Mouse (Mus musculus): ENCODE data around the gene Ap1m1.

Ap1m1 gene

GRCm38 (mm10) chr8:72239499-72240402 is at the start of gene Ap1m1:
Ap1m1 (plus strand) TSS chr8:72240018.
- DNase-seq (ENCODE audit: low read depth, low spot score): peak; percentile 99

- DNase-seq (ENCODE audit: low read depth, low spot score): no peak
Observed at GRCm38 (mm10) chr8:72190215-72190539, 49.6 kb upstream of the Ap1m1 start.

- DNase-seq (ENCODE audit: low read depth, low spot score): peak; percentile 55
Observed at GRCm38 (mm10) chr8:72192065-72192464, 47.8 kb upstream of the Ap1m1 start.

GRCm38 (mm10) chr8:72197997-72198396 is 41.8 kb upstream of the Ap1m1 start:
- peak; percentile 87 for DNase-seq (ENCODE audit: low read depth, low spot score)

- DNase-seq (ENCODE audit: low read depth, low spot score): no peak
Observed at GRCm38 (mm10) chr8:72208582-72208981, 31.2 kb upstream of the Ap1m1 start.

GRCm38 (mm10) chr8:72210222-72210621 is 29.6 kb upstream of the Ap1m1 start:
- DNase-seq (ENCODE audit: low read depth, low spot score): no peak

- DNase-seq (ENCODE audit: low read depth, low spot score): no peak
Observed at GRCm38 (mm10) chr8:72210710-72211109, 29.1 kb upstream of the Ap1m1 start.

- no peak for DNase-seq (ENCODE audit: low read depth, low spot score)
Observed at GRCm38 (mm10) chr8:72211846-72212245, 28.0 kb upstream of the Ap1m1 start.

DNA sequence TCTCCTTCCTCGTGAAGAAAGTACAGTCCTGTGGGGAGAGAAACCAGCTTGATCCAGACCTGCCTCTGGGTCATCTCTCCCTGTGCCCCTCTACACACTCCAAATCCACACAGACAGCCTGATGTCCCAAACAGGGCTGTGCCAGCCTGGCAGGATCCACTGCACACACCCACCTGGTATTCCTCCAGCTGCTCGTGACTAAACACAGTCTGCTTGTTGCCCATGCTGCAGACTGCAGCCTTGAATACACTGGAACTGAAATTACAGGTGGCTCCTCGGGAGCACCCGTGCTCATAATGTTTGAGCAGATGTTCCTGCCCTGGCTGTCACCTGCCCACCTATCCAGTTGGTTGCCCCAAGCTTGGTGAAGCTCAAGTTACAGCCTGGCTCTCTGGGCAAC is 27.1 kb upstream of the Ap1m1 start, which contains the start of gene Cib3:
Cib3 (minus strand) TSS at position 87 of the 400 bp plus-strand sequence.
- no peak for DNase-seq (ENCODE audit: low read depth, low spot score)

DNA sequence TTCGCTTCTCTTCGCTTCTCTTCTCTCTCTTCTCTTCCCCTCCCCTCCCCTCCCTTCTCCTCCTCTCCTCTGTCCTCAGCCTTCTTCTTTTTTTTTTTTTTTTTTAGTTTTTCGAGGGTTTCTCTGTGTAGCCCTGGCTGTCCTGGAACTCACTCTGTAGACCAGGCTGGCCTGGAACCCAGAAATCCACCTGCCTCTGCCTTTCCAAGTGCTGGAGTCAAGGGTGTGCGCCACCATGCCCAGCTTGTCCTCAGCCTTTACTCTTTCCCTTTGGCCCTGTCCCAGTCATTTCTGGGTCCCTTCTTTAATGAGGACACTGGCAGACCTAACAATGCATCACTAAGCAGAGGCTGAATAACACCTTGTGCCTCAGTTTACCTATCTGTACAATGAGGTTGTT is 26.3 kb upstream of the Ap1m1 start, which contains the start of gene Gm11034:
Gm11034 (minus strand) TSS at position 101 of the 400 bp plus-strand sequence.
- DNase-seq (ENCODE audit: low read depth, low spot score): no peak

DNA sequence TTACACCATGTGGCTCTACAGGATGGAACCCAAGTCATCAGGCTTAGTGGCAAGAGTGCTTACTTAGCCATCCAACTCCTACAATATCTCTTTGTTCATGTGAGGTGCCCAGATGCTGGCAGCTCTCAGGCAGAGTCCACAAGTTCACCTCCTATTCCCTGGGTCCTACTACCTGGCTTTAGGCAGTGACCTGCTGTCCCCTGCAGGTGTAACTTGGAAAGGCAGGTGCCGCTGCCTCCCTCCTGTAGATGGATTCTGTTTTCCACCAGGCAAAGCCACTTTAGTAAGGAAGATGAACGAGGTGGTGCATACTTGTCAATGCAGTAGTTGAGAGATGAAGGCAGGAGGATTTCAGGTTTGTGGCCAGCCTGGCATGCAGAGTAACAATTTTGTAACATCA is 24.8 kb upstream of the Ap1m1 start:
- peak; percentile 26 for DNase-seq (ENCODE audit: low read depth, low spot score)

DNA sequence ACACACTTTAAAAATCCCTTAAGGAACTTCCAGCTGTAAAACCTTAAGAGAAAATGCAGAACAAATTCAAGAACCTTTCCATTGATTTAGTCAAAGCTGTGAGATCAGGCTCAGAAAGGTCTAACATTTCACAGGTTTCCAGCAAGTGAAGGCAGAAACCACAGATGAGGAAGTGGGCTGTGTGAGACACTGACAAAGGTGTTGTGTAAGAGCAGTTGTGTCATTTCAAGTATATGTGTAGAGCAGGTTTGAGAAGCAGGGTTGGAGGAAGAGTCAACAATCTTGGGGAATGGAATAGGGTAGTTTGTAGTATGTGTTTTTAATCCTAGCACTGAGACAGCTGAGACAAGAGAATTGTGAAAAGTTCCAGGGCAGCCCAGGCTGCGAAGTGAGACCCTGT is 23.9 kb upstream of the Ap1m1 start:
- no peak for DNase-seq (ENCODE audit: low read depth, low spot score)

DNA sequence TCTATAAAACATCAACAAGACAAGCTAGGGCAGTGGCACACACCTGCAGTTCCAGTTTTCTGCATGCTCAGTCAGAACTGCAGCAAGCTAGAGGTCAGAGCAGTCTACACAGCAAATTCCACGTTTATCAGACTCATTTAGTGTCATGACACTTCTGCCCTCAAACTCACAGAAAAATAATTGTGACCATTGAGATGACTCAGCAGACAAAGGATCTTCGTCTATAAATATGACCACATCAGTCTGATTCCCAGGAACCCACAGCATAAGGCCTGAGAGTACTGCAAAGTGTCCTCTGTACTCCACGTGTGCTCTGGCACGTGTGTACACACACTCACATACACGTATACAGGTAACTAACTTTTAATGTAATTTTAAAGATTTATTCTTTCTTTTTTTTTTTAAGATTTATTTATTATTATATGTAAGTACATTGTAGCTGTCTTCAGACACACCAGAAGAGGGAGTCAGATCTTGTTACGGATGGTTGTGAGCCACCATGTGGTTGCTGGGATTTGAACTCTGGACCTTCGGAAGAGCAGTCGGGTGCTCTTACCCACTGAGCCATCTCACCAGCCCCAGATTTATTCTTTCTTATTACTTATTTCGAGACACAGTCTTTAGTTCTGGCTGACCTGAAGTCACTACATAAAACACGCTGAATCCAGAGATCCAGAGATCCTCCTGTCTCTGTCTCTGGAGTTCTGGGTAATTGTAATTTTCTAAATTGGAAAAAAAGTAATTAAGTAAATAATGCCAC is 20.9 kb upstream of the Ap1m1 start:
- DNase-seq (ENCODE audit: low read depth, low spot score): peak; percentile 10

DNA sequence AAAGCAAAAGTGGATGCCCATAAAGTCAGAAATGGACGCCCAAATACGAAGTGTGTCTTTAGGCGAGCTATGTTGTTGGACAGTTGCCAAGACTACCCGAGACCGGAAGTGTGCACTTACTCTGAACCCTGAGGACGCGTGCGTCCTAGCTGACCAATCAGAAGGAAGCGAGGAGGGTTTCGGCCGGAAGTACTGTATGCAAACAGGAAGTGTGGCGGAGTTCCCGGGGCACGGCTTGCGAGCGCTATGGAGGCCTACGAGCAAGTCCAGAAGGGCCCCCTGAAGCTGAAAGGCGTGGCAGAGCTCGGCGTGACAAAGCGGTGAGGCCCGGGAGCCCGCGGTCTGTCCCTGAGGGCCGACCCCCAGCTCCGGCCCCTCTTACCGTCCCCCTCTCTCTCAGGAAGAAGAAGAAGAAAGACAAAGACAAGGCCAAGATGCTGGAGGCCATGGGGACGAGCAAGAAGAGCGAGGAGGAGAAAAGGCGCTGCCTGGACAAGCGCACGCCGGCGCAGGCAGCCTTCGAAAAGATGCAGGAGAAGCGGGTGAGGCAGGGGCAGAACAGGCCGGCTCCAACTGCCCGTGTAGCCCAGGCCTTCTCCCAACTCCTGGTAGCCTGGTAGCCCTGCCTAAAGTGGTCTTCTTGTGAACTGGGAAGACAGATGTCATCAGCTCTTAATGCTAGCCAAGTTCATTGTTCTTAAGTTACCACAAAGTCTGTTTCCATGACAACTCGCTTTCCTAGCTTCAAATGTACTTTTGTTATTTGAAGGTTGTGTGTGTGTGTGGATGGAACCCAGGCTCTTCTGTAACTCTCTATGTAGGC is 20.1 kb upstream of the Ap1m1 start, which contains the start of gene Fam32a:
Fam32a (plus strand) TSS at position 190 of the 823 bp plus-strand sequence.
- peak; percentile 99 for DNase-seq (ENCODE audit: low read depth, low spot score)

DNA sequence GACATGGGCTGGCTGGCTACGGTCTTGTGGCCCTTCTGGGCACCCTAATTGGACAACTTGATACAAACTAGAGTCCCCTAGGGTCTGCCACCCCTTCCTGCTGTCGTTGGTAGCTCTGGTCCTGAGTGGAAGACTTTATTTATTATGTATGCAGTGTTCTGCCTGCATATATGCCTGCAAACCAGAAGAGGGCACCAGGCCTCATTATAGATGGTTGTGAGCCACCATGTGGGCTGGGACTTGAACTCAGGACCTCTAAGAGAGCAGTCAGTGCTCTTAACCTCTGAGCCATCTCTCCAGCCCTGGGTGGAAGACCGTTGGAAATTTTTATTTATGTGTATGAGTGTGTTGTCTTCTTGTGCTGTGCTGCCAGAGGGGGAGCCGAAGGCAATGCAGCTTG is 19.1 kb upstream of the Ap1m1 start:
- peak; percentile 41 for DNase-seq (ENCODE audit: low read depth, low spot score)

GRCm38 (mm10) chr8:72222656-72223055 is 17.2 kb upstream of the Ap1m1 start:
- no peak for DNase-seq (ENCODE audit: low read depth, low spot score)

DNA sequence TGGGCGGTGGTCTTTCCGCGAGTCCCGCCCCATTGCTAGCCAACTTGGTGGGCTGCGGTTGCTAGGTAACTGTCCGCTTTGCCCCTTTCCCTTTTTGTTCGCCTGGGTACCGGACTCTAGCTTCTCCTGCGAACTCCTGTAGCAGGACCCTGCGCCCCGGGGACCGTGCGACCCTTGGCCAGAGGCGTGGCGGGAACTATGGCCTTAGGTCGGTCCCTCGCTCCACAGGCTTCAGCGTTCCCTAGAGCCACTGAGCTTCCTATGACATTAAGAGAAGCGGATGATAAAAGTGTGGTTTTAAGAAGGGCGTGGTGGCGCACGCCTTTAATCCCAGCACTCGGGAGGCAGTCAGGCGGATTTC is 565 bp downstream of the Ap1m1 start:
- no peak for DNase-seq (ENCODE audit: low read depth, low spot score)

DNA sequence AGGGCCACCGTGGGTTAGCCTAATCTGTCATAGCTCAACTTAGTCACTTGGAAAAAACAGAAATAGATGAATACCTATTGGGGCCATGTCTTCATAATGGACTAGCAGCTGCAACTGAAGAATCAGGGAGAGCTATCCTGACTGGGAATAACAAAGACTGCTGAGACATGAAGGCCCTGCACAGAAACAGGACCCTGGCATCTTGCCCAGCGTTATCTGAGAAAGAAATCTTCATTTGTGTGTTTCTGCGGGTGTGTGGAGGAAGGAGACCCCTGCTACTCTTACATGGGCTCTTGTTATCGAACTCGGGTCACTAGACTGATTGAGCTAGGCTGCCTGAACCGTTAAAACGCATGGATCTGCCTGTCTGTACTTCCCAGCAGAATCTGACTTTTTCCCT is 1.1 kb downstream of the Ap1m1 start:
- no peak for DNase-seq (ENCODE audit: low read depth, low spot score)

DNA sequence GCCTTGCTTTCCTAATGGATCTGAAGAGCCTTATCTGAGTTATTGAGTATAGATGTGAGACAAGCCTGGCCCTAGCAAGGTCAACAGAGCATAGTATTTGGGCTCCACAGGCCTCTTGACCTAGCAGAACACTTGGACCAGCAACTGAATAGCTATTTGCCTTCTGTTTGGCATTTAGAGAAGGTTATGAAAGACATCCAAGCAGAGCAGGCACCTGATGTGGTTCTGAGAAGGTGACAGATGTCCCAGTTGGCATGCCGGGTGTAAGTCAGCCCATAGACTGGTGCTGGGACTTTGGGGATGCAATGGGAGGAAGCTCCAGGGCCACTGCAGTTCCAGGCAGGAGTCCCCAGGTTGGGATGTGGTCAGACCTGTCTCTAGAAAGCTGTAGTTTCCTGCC is 2.4 kb downstream of the Ap1m1 start:
- DNase-seq (ENCODE audit: low read depth, low spot score): no peak

GRCm38 (mm10) chr8:72244610-72245009 is 4.8 kb downstream of the Ap1m1 start:
- no peak for DNase-seq (ENCODE audit: low read depth, low spot score)

DNA sequence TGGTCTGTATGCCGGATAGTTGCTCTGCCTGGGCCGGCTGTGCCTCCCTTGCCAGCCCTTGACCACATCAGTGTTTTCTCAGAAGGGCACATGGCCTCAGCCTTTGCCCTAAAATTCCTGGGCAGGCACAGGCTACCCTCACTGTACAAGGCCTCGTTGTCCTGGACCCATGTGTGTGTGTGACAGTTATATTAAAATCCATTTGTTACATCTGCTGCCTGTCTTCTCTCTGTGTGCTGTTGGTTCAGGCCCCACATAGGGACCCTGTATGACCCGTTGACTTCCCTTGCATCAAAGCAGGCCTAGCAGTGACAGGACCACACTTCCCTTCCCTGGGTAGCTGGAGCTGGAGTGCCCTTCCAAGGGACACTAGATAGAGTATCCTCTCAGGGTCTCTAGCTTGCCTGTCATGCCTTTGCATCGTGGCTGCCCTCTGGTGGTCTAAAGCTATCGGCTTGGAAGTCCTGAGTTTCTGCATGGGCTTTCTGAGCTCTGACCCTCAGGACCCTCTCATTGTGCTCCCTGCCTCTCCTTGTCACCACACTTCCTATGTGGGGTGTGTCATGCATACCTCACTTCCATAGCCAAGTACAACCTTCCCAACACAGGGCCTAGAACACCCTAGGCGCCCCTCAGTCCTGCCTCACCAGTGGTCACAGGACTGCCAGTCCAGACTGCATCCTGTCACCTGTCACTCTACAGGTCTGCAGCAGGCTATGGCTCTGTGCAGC is 17.5 kb downstream of the Ap1m1 start:
- DNase-seq (ENCODE audit: low read depth, low spot score): peak; percentile 67

Data from R1 (cell line).